Mouse (Mus musculus) retina, adult 2 months (tissue): ENCODE measurements at regions not wholly inside any gene's neighbourhood (a gene's known extent, or its start where the extent isn't known, plus 50 kb on each side); places are given as distances from the start of the nearest gene placed in this dataset.

Experiments
- DNase-seq: peaks from one replicate; pipeline ENCODE4 v3.0.0-alpha.2; 2012; ENCODE audit warnings: low read depth, low spot score

GRCm38 (mm10) chr13:55892250-55892649 is 56.3 kb upstream of the Pitx1 start:
- no peak for DNase-seq

DNA sequence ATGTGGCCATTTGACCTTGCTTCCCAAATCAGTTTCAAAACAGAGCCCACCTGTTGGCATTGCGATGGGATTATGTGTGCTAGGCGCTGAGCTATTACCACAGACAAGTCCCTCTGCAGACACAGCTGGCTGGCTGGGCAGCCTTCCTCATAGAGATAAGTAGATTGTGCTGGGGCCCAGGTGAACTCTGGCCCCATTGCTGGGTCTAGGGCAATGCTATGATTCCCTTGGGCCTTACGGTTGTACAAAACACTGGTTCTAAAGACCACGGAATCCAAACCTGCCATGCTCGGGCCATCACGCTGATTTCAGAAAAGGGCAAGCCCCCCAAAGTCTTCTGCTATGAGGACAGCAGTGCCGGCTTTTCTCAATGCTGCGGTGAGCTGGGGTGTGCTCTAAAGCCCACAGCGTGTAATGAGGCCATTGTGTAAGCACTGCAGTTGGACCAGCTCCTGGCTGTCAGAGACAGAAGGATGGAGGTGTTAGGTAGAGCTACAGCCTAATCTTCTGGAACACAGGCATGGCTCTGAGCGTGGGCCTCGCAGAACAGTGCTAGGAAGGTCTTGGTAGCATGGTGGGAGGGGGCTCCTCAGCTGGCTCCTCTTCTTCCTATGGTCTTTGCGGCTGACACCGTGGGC is 51.2 kb upstream of the Pitx1 start:
- no peak for DNase-seq
